Mouse (Mus musculus) T-helper 2 cell (primary cell): ENCODE measurements around the gene 9530002B09Rik.

Source experiments
- in situ Hi-C: fragments of 300-600 bp; cut with MboI, MseI; formaldehyde crosslinking; loops from one replicate; pipeline ENCODE4 v1.15.1; 2025; ENCODE audit warnings: high pct_unique_total_duplicates

Gene 9530002B09Rik

DNA sequence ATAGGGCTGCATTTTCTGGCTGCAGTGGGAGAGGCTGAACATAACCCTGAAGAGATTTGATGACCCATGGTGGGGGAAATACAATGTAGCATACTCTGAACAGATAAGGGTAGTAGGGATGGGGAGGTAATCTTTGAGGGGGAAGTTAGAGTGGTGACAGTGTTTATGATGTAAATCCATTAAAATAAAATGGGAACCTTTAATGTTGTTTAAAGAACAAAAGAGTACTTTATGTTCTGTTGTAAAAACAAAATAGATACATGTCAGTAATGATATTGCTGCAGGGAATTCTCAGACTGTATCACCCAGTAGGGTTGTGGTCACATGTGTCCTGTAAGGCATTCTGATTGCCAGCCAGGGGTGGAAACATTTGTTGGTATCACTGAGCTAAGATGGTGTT lies at the start of gene 9530002B09Rik:
9530002B09Rik (plus strand) TSS at position 301 of the 400 bp plus-strand sequence.
- in situ Hi-C loops, result no loop called here
